Mouse (Mus musculus) thymus, postnatal 0 days (tissue): ENCODE data around the gene Olfr16. TPM values are rescaled to one million over a fixed set of nuclear protein-coding genes. Genes with fewer than 3 reads are reported as not detected.

Source experiments
- DNase-seq: peaks from one replicate; pipeline ENCODE4 v3.0.0-alpha.2; 2015; ENCODE audit warnings: low spot score
- polyA plus RNA-seq: library from polyadenylated mRNA; unstranded; fragments of >200 nt; fragmentation: Nextera tagmentation; extraction: Ambion mirVana; gene quantifications from 2 replicates; pipeline ENCODE4 v1.2.1, GENCODE M21; 2015

Gene Olfr16
- not detected in 2 replicates for polyA plus RNA-seq

DNA sequence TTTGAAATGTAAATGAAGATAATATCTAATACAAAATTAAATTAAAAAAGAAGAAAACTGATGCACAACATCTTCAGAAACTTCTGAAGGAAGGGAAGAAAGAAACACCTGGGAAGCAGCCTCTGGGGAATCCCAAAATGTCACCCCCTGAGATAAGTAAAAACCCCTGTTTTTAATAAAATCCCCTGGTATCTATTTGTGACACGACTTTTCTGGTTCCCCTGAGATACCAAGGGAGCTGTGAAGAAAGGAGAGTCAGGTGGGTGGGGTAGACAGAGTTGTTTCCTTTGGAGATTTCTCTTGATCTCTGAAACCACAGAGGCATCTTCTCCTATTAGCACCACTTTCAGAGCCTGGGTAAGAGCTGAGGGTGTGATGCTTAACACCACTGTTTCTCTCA, at the start of gene Olfr16:
Olfr16 (plus strand) TSS at position 250 of the 400 bp plus-strand sequence.
- no peak for DNase-seq

DNA sequence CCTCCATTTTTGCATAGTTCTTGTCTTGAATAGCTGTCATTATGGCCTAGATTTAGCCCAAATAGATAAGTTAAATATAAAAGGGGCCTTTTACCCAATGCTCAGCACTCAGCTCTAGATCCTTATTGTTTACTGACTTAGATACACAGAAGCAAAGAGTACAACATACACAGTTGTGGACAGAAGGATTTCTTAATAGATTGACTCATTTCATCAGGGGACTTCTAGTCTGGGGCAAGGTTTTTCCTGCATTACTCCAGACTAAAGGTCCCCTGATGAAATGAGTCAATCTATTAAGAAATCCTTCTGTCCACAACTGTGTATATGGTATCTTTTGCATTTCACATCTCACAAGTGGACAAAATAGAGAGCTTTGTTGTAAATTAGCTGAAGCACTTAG, 46.9 kb upstream of the Olfr16 start:
- DNase-seq: no peak

DNA sequence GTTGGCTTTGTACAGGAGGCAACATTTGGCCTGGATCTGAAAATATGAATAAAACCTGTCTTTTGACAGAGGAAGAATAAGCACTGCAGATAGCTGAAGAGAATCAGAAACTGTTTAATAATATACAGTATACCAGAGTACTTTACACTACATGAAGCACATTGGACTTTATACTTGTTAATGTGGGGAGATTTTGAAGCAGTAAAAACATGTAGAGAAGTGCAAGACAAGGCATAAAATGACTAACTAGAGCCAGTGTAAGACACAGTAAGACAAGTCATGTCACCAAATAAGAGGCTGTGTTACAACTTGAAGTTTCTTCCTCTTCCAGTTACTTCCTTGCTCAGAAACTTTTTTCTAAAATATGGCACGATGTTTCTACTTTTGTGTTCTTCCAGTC, 33.1 kb upstream of the Olfr16 start:
- DNase-seq: no peak

DNA sequence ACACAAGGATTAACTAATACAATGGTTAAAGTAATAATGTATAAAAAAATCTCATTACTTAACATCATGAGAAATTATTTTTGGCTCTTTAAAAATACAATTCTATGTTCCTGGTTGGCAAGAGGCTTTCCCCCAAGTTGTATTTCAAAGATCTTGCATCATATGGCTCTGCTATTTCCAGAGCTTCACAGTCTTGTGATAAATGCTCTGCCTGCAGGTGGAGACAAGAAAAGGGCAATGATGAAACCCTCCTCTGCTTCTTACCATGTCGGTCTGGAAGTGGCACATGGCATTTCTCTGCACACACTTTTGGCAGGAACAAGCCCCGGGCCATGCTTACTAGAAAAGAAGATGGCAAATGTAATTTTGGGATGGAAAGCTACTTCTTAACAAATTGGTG, 31.8 kb upstream of the Olfr16 start:
- no peak for DNase-seq

DNA sequence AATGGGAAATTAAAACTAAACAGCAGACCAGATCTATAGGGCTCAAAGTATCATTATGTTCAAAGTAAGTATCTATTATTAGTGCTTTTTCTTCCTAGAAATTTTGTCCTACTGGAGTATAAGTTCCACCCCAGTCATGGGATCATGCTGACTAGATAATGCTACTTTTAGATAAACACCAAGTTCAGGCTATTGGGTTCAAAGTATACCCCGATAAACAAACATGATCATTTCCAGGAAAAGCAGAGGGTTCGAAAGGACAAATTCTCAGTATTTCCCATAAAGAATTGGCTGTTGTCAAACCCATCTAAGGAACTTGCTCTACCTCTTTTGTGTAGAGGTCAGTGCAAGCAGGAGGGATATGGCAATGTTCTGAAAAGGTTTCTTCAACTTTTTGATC, 18.0 kb upstream of the Olfr16 start:
- no peak for DNase-seq

DNA sequence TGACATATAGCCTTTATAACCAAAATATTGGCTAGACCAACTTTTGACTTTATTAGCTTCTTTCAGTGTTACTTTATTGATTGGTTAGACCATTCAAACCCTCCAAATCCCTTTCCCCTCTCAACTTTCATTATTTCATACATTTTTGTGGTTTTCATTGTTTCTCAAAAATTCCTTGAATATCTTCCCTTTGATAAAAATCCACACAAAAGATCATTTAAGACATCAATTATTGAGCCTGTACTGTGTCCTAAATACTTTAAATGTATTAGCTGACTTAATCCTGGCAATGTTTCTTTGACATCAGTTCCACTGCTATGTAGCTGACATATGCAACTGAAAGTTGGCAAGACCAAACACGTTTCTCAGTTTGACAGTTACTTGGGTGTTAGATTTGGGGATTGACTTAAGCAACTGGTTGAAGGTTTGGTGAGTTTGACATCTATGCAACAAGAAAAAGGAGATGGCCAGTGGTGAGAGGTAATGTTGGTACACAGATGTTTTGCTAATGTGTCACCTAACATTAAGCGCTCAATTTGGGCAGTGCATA, 1.0 kb downstream of the Olfr16 start:
- DNase-seq: no peak

DNA sequence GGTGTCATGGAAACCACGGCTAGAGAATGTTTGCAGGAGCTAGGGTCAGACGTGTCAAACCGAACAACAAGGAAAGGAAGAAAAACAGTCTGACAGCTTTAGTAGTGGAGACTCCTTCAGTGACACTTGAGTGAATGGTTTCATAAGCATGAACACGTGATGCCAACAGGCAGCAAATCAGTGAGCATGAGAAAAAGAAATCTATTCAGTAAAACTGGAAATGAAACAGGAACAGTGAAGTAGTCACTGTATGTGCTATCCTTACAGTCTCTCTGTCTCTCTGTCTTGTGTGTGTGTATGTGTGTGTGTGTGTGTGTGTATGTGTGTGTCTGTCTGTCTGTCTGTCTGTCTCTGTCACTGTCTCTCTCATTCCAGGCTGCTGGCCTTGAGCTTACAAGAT, 5.2 kb downstream of the Olfr16 start:
- no peak for DNase-seq

DNA sequence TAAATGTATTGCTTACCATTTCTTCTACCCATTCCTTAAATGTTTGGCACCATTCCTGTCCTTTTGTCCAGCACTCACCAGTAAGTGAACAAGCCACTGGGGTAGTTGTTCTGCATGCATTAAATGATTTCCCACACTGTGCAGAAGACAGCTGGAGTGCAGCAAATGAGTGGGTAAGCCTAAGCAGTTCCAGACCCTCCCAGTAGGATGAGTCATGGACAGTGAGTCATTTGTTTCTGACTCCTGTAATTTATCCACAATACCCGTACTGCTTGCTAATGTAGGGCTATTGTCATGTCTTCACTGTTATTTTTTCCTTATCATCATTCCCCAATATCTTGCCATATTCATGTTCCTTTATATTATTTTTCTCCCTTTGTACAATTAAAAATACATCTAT, 10.2 kb downstream of the Olfr16 start:
- no peak for DNase-seq

DNA sequence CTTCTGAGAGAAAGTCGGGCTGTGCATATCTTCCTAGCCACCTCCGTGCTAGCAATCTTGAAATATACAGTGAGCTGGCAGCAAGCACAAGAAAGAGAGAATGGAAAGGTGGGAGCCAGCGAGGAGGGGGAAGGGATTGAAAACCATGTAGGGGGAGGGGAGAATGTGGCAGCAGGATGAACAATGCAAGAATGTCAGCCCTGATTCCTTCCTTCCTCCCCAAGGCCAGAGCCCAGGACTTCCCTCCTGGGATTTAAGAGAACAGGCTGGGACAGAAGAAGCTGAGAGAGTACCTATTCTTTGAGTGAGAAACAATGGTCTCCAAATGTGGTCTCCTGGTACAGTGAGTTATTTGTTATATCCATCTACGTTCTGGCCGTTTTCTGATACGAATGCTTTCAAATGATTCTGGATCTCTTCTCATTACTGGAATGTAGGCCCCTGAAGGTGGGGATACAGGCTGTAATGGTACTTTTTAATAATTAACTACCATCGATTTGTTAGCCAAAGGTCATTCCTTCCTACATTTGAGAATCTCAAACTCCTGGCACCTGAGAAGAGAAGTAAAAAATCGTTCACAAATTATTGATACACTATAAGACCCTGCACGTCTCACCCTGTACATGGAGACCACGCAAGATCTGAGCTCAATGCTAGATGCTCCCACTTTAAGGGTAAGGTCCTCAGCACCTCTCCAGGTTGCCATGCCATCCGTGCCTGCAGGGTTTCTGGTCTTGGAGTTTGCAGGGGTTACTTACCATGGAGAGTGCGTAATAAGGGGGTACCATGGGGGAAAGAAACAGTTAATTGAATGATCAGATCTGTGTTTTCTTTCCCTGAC, 39.8 kb downstream of the Olfr16 start:
- DNase-seq: no peak

DNA sequence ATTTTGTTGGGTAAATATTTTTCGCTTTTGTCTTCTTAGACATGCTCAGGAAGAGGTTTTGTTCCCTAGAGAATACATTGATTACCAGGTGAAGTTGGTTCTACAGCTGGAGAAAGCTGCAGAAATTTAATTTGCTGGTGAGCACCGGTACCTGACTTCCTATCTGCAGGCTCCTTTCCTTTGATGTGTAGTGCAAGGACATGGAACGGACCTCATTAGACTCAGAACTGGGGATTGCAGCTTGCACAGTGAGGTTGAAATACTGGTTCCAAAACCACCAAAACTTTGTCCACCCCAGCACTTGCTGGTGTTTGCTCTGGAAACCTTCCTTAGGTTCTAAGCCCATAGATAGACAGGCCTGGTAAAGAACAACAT, 40.4 kb downstream of the Olfr16 start:
- DNase-seq: no peak

Other genes with a start within 250 kb of the Olfr16 start
- 0.13 TPM in 1 of 2 replicates, not detected in the other for gene Apcs, start 55.4 kb upstream of the Olfr16 start, polyA plus RNA-seq
- gene Olfr1408, start 187.0 kb downstream of the Olfr16 start, polyA plus RNA-seq: not detected in 2 replicates
- not detected in 2 replicates for gene Olfr1406, start 240.2 kb downstream of the Olfr16 start, polyA plus RNA-seq
- gene Olfr218, start 247.4 kb downstream of the Olfr16 start, polyA plus RNA-seq: not detected in 2 replicates